10 mouse cellular contexts compared by ENCODE assay signal in genomic region chr11:85525979-85526775, GRCm38 (mm10).
DNase-seq lines count a peak whose midpoint lies in the region; ATAC-seq and TF ChIP-seq lines count a peak whose summit lies in the region.
"Had no signal": no experiment of that assay in that cellular context is flagged by ENCODE, and none has a peak within 500 bp of the region (broad histone marks: within the 10 kb centered on the region; RNA-seq: fewer than 3 reads in every experiment).

No protein-coding gene starts in this region.

- H3K9ac ChIP-seq in heart, adult 2 months (ENCODE audit: low read depth, low read length): peak overlapping the region; percentile 14
- H3K9ac ChIP-seq in neural tube, embryonic 12.5 days: no peak overlapping the region
- no peak overlapping the region for H3K9ac ChIP-seq in stomach, postnatal 0 days (ENCODE audit: low read length)

- no peak for TF ChIP-seq CTCF in heart, adult 2 months (IDR thresholded peaks at IDR 0.05)
- no peak for TF ChIP-seq CTCF in kidney, adult 2 months (conservative IDR thresholded peaks at IDR 0.05; ENCODE audit: insufficient read depth, insufficient read length, low read depth, low read length)
- no peak for TF ChIP-seq CTCF in stomach, postnatal 0 days (IDR thresholded peaks at IDR 0.05; ENCODE audit: low read depth)

- H3K79me2 ChIP-seq in heart, adult 2 months (replicated peaks; ENCODE audit: control insufficient read depth, insufficient read depth, low read length): no peaks in the 10 kb centered on the region

- ATAC-seq in neural tube, embryonic 12.5 days (ENCODE audit: low FRiP score, low read depth): no peak
- ATAC-seq in stomach, postnatal 0 days (ENCODE audit: low FRiP score, low TSS enrichment): no peak
- ATAC-seq: forebrain, embryonic 16.5 days had no signal

- WGBS in heart, adult 2 months: 30% methylated on average over 11 of the region's 11 CpGs
- 45% methylated on average over 11 of the region's 11 CpGs for WGBS in neural tube, embryonic 12.5 days
- WGBS in kidney, adult 2 months: 59% methylated on average over 11 of the region's 11 CpGs
- WGBS in stomach, postnatal 0 days: 53% methylated on average over 11 of the region's 11 CpGs

- no peak for TF ChIP-seq EP300 in heart, adult 2 months (IDR thresholded peaks at IDR 0.05; ENCODE audit: insufficient read depth, low read depth, low read length)
- TF ChIP-seq EP300 in stomach, postnatal 0 days (optimal IDR thresholded peaks at IDR 0.05): no peak

- H3K4me1 ChIP-seq in heart, adult 2 months (ENCODE audit: control insufficient read depth, insufficient read depth, low read length): peaks cover 19% of the 10 kb centered on the region
- peaks cover 30% of the 10 kb centered on the region for H3K4me1 ChIP-seq in neural tube, embryonic 12.5 days
- H3K4me1 ChIP-seq in kidney, adult 2 months (ENCODE audit: control insufficient read depth, insufficient read depth, low read length): peaks cover 6% of the 10 kb centered on the region; the same call in 1 of the 2 replicates
- no peaks in the 10 kb centered on the region for H3K4me1 ChIP-seq in stomach, postnatal 0 days (replicated peaks; ENCODE audit: control insufficient read depth, insufficient read depth)

- no peaks in the 10 kb centered on the region for H3K27me3 ChIP-seq in heart, adult 2 months (ENCODE audit: control insufficient read depth, insufficient read depth, low read length)
- H3K27me3 ChIP-seq in neural tube, embryonic 12.5 days (replicated peaks): peaks cover 10% of the 10 kb centered on the region; the same call in 1 of the 2 replicates
- no peaks in the 10 kb centered on the region for H3K27me3 ChIP-seq in kidney, adult 2 months (replicated peaks; ENCODE audit: control insufficient read depth, insufficient read depth, low read length)
- no peaks in the 10 kb centered on the region for H3K27me3 ChIP-seq in stomach, postnatal 0 days (ENCODE audit: control insufficient read depth, insufficient read depth, low read length)

- peak in 1 of 2 experiments; percentile 26 for DNase-seq in heart, adult 2 months
- DNase-seq in heart, adult 8-10 months (ENCODE audit: low spot score): no peak
- no peak for DNase-seq in neural tube, embryonic 10.5 days (ENCODE audit: extremely low spot score, low spot score)
- peak; percentile 38 for DNase-seq in kidney, adult 2 months
- DNase-seq in stomach, postnatal 0 days (ENCODE audit: low spot score): no peak
- DNase-seq in urinary bladder, adult 18-20 months (ENCODE audit: low spot score in 2 of 2): no peak
- no peak for DNase-seq in MN1 (ENCODE audit: low spot score)
- DNase-seq: cerebellum, adult 11 months had no signal

- no peak for TF ChIP-seq POLR2A in heart, adult 2 months (IDR thresholded peaks at IDR 0.05; ENCODE audit: insufficient read depth, low read depth, low read length)
- no peak for TF ChIP-seq POLR2A in kidney, adult 2 months (IDR thresholded peaks at IDR 0.05; ENCODE audit: low read depth, low read length)

- no peaks in the 10 kb centered on the region; the same call in 1 of the 2 replicates for H3K36me3 ChIP-seq in heart, adult 2 months (ENCODE audit: control insufficient read depth, insufficient read depth, low read length)
- no peaks in the 10 kb centered on the region for H3K36me3 ChIP-seq in neural tube, embryonic 12.5 days
- no peaks in the 10 kb centered on the region for H3K36me3 ChIP-seq in kidney, adult 2 months (ENCODE audit: control insufficient read depth, insufficient read depth, low read length)
- H3K36me3 ChIP-seq in stomach, postnatal 0 days (ENCODE audit: control insufficient read depth, insufficient read depth, low read length): no peaks in the 10 kb centered on the region

- H3K4me3 ChIP-seq in heart, adult 2 months: peak overlapping the region; percentile 33
- no peak overlapping the region for H3K4me3 ChIP-seq in neural tube, embryonic 12.5 days
- no peak overlapping the region for H3K4me3 ChIP-seq in kidney, adult 2 months (ENCODE audit: insufficient read depth, low read depth, low read length)
- H3K4me3 ChIP-seq in stomach, postnatal 0 days (ENCODE audit: low read depth, low read length): no peak overlapping the region

- H3K27ac ChIP-seq in heart, adult 2 months: peak overlapping the region; percentile 68
- H3K27ac ChIP-seq in neural tube, embryonic 12.5 days: no peak overlapping the region
- peak overlapping the region; percentile 51 for H3K27ac ChIP-seq in kidney, adult 2 months (ENCODE audit: insufficient read depth, low read depth, low read length)
- no peak overlapping the region for H3K27ac ChIP-seq in stomach, postnatal 0 days (replicated peaks)

- peak overlapping the region; percentile 16; the same call in 1 of the 2 replicates for H3K4me2 ChIP-seq in neural tube, embryonic 12.5 days (replicated peaks)
- H3K4me2 ChIP-seq in stomach, postnatal 0 days (replicated peaks; ENCODE audit: low read depth): peak overlapping the region; percentile 39

- H3K9me3 ChIP-seq in neural tube, embryonic 12.5 days: no peaks in the 10 kb centered on the region
- no peaks in the 10 kb centered on the region for H3K9me3 ChIP-seq in stomach, postnatal 0 days (ENCODE audit: control insufficient read depth, low read length)

- intact Hi-C loops in heart, adult 2 months (cut with DNase I): loop anchor here (2.0 kb wide), 2 partner anchors 47 to 53 kb away; no protein-coding TSS in a partner anchor

Comparison
In these comparisons a context has a peak if more than half of its experiments do, and no peak if none do; other contexts are left out.
1. H3K27ac ChIP-seq: peak in heart, adult 2 months (single experiment) and kidney, adult 2 months (single experiment); none in neural tube, embryonic 12.5 days (single experiment) and stomach, postnatal 0 days (single experiment).